Mouse (Mus musculus): ENCODE results near the gene Zmiz1.

DNA sequence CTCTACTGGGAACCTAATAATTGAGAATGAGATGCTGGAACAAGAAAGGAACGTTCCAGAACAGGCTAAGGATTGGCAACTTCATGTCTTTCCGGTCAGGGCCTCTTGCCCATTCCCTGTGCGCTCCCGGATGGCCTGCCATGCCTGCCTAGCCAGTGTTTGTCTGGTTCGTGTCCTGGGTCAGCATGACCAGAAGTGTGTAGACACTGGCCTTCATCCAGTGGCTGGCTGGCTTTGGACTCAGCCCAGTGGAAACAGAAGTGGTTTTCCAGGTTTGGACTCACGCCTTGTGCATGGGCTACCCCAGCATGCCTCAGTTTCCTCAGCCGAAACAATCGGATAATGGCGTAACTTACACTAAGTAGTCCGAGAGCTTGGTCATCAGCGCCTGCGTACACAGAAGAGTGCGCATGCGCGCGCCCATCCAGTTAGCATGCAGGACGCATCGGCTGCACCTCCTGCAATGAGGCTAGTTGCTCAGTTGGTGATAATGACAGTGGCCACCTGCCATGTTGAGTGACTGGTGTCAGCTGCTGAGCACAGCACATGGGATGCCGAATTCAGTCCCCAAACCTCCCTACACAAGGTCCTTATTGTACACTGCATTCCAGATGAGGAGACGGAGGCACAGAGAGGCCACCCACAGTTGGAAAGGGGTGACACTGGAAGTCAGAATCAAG lies 50.6 kb downstream of the Zmiz1 start:
- no peak for TF ChIP-seq CTCF (conservative IDR thresholded peaks at IDR 0.05 in 1 of 2, IDR thresholded peaks at IDR 0.05 in 1 of 2; ENCODE audit: low read depth in 2 of 2, low read length in 2 of 2)
- TF ChIP-seq ETS1 (conservative IDR thresholded peaks at IDR 0.05; ENCODE audit: low read depth, low read length) = no peak
- no peak for TF ChIP-seq POLR2A (IDR thresholded peaks at IDR 0.05; ENCODE audit: low read depth, low read length)
- no peak for TF ChIP-seq BHLHE40 (IDR thresholded peaks at IDR 0.05; ENCODE audit: low read depth, low read length)
- TF ChIP-seq TCF12 (IDR thresholded peaks at IDR 0.05; ENCODE audit: low read depth, low read length) = no peak
- TF ChIP-seq CHD1 (IDR thresholded peaks at IDR 0.05; ENCODE audit: low read depth, low read length) = no peak
- TF ChIP-seq ZMIZ1 (IDR thresholded peaks at IDR 0.05; ENCODE audit: low read depth, low read length) = no peak
- TF ChIP-seq CHD2 (IDR thresholded peaks at IDR 0.05; ENCODE audit: low read length) = no peak

All from CH12.LX (cell line).